Mouse (Mus musculus): ENCODE results near the gene Rps21. TPM values are rescaled to one million over a fixed set of nuclear protein-coding genes. Genes with fewer than 3 reads are reported as not detected.

The Rps21 gene
- polyA plus RNA-seq, 1 experiment from 2014 or later = 430 TPM

- Histone ChIP-seq H3K27me3 (replicated peaks) (no peaks in the 10 kb centered on the region; the same call in 1 of the 2 replicates), H3K36me3 (no peaks in the 10 kb centered on the region), H3K9ac (no peak overlapping the region), H3K27ac (no peak overlapping the region), H3K4me1 (no peaks in the 10 kb centered on the region), H3K4me2 (replicated peaks) (no peak overlapping the region), H3K4me3 (no peak overlapping the region), H3K9me3 (no peaks in the 10 kb centered on the region)
- no peak for ATAC-seq (ENCODE audit: low FRiP score, low read depth)
- 86% methylated on average over 3 of the region's 3 CpGs for WGBS
Observed at GRCm38 (mm10) chr2:180305490-180305889, 48.3 kb downstream of the Rps21 start.

- H3K9me3 ChIP-seq = no peaks in the 10 kb centered on the region
- H3K4me2 ChIP-seq (replicated peaks) = no peak overlapping the region
- no peaks in the 10 kb centered on the region; the same call in 1 of the 2 replicates for H3K27me3 ChIP-seq (replicated peaks)
- H3K36me3 ChIP-seq = no peaks in the 10 kb centered on the region
- no peak for ATAC-seq (ENCODE audit: low FRiP score, low read depth)
- H3K9ac ChIP-seq = no peak overlapping the region
- no peak overlapping the region for H3K4me3 ChIP-seq
- no peak overlapping the region for H3K27ac ChIP-seq
- H3K4me1 ChIP-seq = no peaks in the 10 kb centered on the region
- WGBS = 72% methylated on average over 2 of the region's 2 CpGs
Observed at GRCm38 (mm10) chr2:180306009-180306408, 48.8 kb downstream of the Rps21 start.

- H3K27ac ChIP-seq = no peak overlapping the region
- no peak overlapping the region for H3K4me2 ChIP-seq (replicated peaks)
- no peak overlapping the region for H3K9ac ChIP-seq
- ATAC-seq (ENCODE audit: low FRiP score, low read depth) = no peak
- WGBS = 88% methylated on average over 8 of the region's 8 CpGs
- no peaks in the 10 kb centered on the region for H3K4me1 ChIP-seq
- no peaks in the 10 kb centered on the region; the same call in 1 of the 2 replicates for H3K27me3 ChIP-seq (replicated peaks)
- no peaks in the 10 kb centered on the region for H3K9me3 ChIP-seq
- H3K36me3 ChIP-seq = no peaks in the 10 kb centered on the region
- H3K4me3 ChIP-seq = no peak overlapping the region
Observed at GRCm38 (mm10) chr2:180306423-180307168, 49.4 kb downstream of the Rps21 start.

- Histone ChIP-seq H3K27ac (no peak overlapping the region), H3K27me3 (replicated peaks) (no peaks in the 10 kb centered on the region; the same call in 1 of the 2 replicates), H3K36me3 (no peaks in the 10 kb centered on the region), H3K9ac (no peak overlapping the region), H3K4me3 (no peak overlapping the region), H3K9me3 (no peaks in the 10 kb centered on the region), H3K4me1 (no peaks in the 10 kb centered on the region), H3K4me2 (replicated peaks) (no peak overlapping the region)
- 61% methylated on average over 2 of the region's 2 CpGs for WGBS
- ATAC-seq (ENCODE audit: low FRiP score, low read depth) = no peak
Observed at GRCm38 (mm10) chr2:180307680-180308079, 50.5 kb downstream of the Rps21 start.

Small RNA genes lying within 50 kb of the gene (microRNA-seq; reads per million reads assigned to microRNA genes)
- gene Mir3091 = 2.0 reads per million

Other genes starting within 250 kb of the Rps21 start
- 15.9 and 23.5 TPM in 2 replicates for gene Lsm14b, start 232.4 kb upstream of the Rps21 start, polyA plus RNA-seq (2016; fragmentation: Nextera tagmentation; extraction: Ambion mirVana)
- 679 and 702 TPM in 2 replicates for gene Psma7, start 214.9 kb upstream of the Rps21 start, polyA plus RNA-seq (2016; fragmentation: Nextera tagmentation; extraction: Ambion mirVana)
- gene Ss18l1, start 214.9 kb upstream of the Rps21 start, polyA plus RNA-seq (2016; fragmentation: Nextera tagmentation; extraction: Ambion mirVana) = 33.8 and 34.1 TPM in 2 replicates
- 30.0 and 32.4 TPM in 2 replicates for gene Mtg2, start 186.8 kb upstream of the Rps21 start, polyA plus RNA-seq (2016; fragmentation: Nextera tagmentation; extraction: Ambion mirVana)
- 2.8 and 3.4 TPM in 2 replicates for gene Hrh3, start 152.9 kb upstream of the Rps21 start, polyA plus RNA-seq (2016; fragmentation: Nextera tagmentation; extraction: Ambion mirVana)
- 51.8 and 52.5 TPM in 2 replicates for gene Osbpl2, start 138.1 kb upstream of the Rps21 start, polyA plus RNA-seq (2016; fragmentation: Nextera tagmentation; extraction: Ambion mirVana)
- 218 and 221 TPM in 2 replicates for gene Adrm1, start 85.9 kb upstream of the Rps21 start, polyA plus RNA-seq (2016; fragmentation: Nextera tagmentation; extraction: Ambion mirVana)
- 2.8 and 2.9 TPM in 2 replicates for gene Lama5, start 31.5 kb upstream of the Rps21 start, polyA plus RNA-seq (2016; fragmentation: Nextera tagmentation; extraction: Ambion mirVana)
- 26.3 and 28.7 TPM in 2 replicates for gene Cables2, start 16.1 kb downstream of the Rps21 start, polyA plus RNA-seq (2016; fragmentation: Nextera tagmentation; extraction: Ambion mirVana)
- gene Rbbp8nl, start 32.5 kb downstream of the Rps21 start, polyA plus RNA-seq (2016; fragmentation: Nextera tagmentation; extraction: Ambion mirVana) = 0.13 TPM in 1 of 2 replicates, not detected in the other
- gene Gata5, start 77.3 kb downstream of the Rps21 start, polyA plus RNA-seq (2016; fragmentation: Nextera tagmentation; extraction: Ambion mirVana) = 0.08 TPM in 1 of 2 replicates, not detected in the other
- 6.0 and 7.8 TPM in 2 replicates for gene Slco4a1, start 198.9 kb downstream of the Rps21 start, polyA plus RNA-seq (2016; fragmentation: Nextera tagmentation; extraction: Ambion mirVana)
- gene Ntsr1, start 242.6 kb downstream of the Rps21 start, polyA plus RNA-seq (2016; fragmentation: Nextera tagmentation; extraction: Ambion mirVana) = 0.28 and 0.32 TPM in 2 replicates

All from neural tube, embryonic 12.5 days (tissue).